ENCODE assay signal across 15 mouse cellular contexts in the genomic region with DNA sequence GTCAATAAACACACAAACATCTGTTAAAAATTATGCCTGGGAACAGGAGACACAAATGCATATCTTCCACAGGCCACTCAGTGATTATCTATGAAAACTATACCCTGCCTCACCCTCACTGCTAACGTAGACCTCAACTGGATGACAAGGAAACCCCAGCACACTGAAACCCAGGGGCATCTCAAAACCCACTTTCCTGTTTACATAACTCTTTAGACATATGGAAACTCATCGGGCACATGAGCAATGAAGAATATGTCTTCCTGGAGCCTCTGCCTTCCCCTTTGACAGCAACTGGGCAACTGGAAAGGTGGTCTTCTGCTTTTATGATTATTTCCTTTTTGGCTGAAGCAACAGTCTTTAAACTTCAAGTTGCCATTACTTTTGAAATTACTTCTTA.
"Had no signal": no experiment of that assay in that cellular context is flagged by ENCODE, and none has a peak within 500 bp of the region (broad histone marks: within the 10 kb centered on the region; RNA-seq: fewer than 3 reads in every experiment).

No protein-coding gene starts in this region.

- H3K4me1 ChIP-seq: midbrain, embryonic 13.5 days; midbrain, embryonic 15.5 days; neural tube, embryonic 12.5 days; stomach, embryonic 15.5 days had no signal

- H3K27me3 ChIP-seq: megakaryocyte, embryonic 14.5 days; midbrain, embryonic 13.5 days; midbrain, embryonic 15.5 days; neural tube, embryonic 12.5 days; stomach, embryonic 15.5 days had no signal

- H3K36me3 ChIP-seq: midbrain, embryonic 13.5 days; midbrain, embryonic 15.5 days; neural tube, embryonic 12.5 days; stomach, embryonic 15.5 days had no signal

- H3K4me2 ChIP-seq: lung, embryonic 14.5 days; midbrain, embryonic 11.5 days; midbrain, embryonic 13.5 days; midbrain, embryonic 15.5 days; neural tube, embryonic 12.5 days; stomach, embryonic 15.5 days had no signal

- DNase-seq: lung, adult 18-20 months; lung, embryonic 14.5 days; lung, postnatal 10 days; lung, postnatal 4 days; right cerebral cortex, postnatal 14 days; thymus, adult 2 months; thymus, postnatal 25 days; thymus, postnatal 4 days had no signal

- H3K4me3 ChIP-seq: megakaryocyte, embryonic 14.5 days; midbrain, embryonic 13.5 days; midbrain, embryonic 15.5 days; neural tube, embryonic 12.5 days; stomach, embryonic 15.5 days had no signal

- H3K9me3 ChIP-seq: megakaryocyte, embryonic 14.5 days; midbrain, embryonic 13.5 days; midbrain, embryonic 15.5 days; neural tube, embryonic 12.5 days; stomach, embryonic 15.5 days had no signal

- H3K9ac ChIP-seq: lung, embryonic 14.5 days; midbrain, embryonic 13.5 days; midbrain, embryonic 15.5 days; neural tube, embryonic 12.5 days; stomach, embryonic 15.5 days had no signal

- H3K27ac ChIP-seq: midbrain, embryonic 13.5 days; midbrain, embryonic 15.5 days; neural tube, embryonic 12.5 days; stomach, embryonic 15.5 days; stomach, postnatal 0 days had no signal

- ATAC-seq: midbrain, embryonic 13.5 days; midbrain, embryonic 15.5 days had no signal
